Mouse (Mus musculus): ENCODE results near the gene Adamts2. TPM values are rescaled to one million over a fixed set of nuclear protein-coding genes. Genes with fewer than 3 reads are reported as not detected.

Adamts2 gene
- total and polyA plus RNA-seq, 3 experiments, result not detected

DNA sequence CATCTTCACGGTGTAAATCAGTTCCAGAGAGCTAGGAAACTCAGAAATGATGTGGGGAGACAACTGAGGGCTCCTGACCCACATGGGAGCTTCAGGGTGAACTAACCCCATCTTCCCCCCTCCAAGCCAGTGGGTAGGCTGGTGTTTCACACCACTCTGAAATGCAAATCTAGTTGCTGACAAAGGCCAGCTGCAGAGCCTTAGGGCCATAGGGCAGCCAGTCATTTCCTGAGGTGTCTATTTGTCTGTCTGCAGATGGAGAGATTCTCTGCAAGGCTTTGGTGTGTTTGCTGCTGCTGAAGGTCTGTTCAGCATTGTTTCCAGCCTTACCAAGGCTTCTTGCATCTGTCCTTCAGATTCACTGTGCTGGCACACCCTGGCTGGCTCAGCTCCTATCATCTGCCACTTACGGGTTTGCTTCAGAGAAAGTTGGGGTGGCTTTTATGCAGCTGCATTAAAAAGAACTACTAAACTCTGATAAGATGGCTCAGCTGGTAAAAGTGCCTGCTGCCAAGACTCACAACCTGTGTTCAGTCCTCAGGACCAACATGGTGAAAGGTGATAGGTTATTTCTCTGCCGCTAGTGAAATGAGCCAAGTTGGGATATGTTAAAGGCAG lies 246.7 kb downstream of the Adamts2 start:
- peak; percentile 88 for DNase-seq (ENCODE audit: extremely low read depth)
- TF ChIP-seq GABPA (IDR thresholded peaks at IDR 0.05; ENCODE audit: insufficient replicate concordance, low read depth, low read length), result no peak
- TF ChIP-seq E2F4 (IDR thresholded peaks at IDR 0.05; ENCODE audit: insufficient replicate concordance, low read depth, low read length), result no peak
- TF ChIP-seq EP300 (IDR thresholded peaks at IDR 0.05; ENCODE audit: low read length), result peak; percentile 59
- TF ChIP-seq RAD21 (IDR thresholded peaks at IDR 0.05; ENCODE audit: low read depth, low read length), result no peak; the same call in 1 of the 2 replicates
- TF ChIP-seq ZC3H11A (IDR thresholded peaks at IDR 0.05; ENCODE audit: low read depth, low read length), result no peak
- TF ChIP-seq POLR2AphosphoS2 (IDR thresholded peaks at IDR 0.05; ENCODE audit: low read depth, low read length), result no peak
- no peak for TF ChIP-seq PAX5 (IDR thresholded peaks at IDR 0.05; ENCODE audit: low read length)
- peak; percentile 55; the same call in 1 of the 2 replicates for TF ChIP-seq BHLHE40 (IDR thresholded peaks at IDR 0.05; ENCODE audit: low read depth, low read length)
- TF ChIP-seq CTCF (conservative IDR thresholded peaks at IDR 0.05 in 1 of 2, IDR thresholded peaks at IDR 0.05 in 1 of 2; ENCODE audit: low read depth in 2 of 2, low read length in 2 of 2), result no peak
- peak; percentile 50; the same call in 1 of the 2 replicates for TF ChIP-seq TBP (conservative IDR thresholded peaks at IDR 0.05; ENCODE audit: low read depth, low read length)
- TF ChIP-seq SMC3 (IDR thresholded peaks at IDR 0.05; ENCODE audit: low read depth, low read length), result no peak; the same call in 1 of the 2 replicates
- no peak for TF ChIP-seq KAT2A (IDR thresholded peaks at IDR 0.05; ENCODE audit: insufficient replicate concordance, low read length)
- no peak for TF ChIP-seq UBTF (IDR thresholded peaks at IDR 0.05; ENCODE audit: low read depth, low read length)
- TF ChIP-seq RCOR1 (conservative IDR thresholded peaks at IDR 0.05; ENCODE audit: low read depth, low read length), result no peak
- no peak for TF ChIP-seq CHD1 (IDR thresholded peaks at IDR 0.05; ENCODE audit: low read depth, low read length)
- peak; percentile 69 for TF ChIP-seq IRF4 (IDR thresholded peaks at IDR 0.05; ENCODE audit: low read depth, low read length)
- TF ChIP-seq MAZ (IDR thresholded peaks at IDR 0.05; ENCODE audit: low read depth, low read length), result no peak; the same call in 1 of the 2 replicates
- TF ChIP-seq MAX (IDR thresholded peaks at IDR 0.05; ENCODE audit: low read length), result 0 out of 2 replicates have a peak, but pooled peaks have one; percentile 1
- peak; percentile 75 for TF ChIP-seq TCF12 (IDR thresholded peaks at IDR 0.05; ENCODE audit: low read depth, low read length)
- no peak for TF ChIP-seq SIN3A (IDR thresholded peaks at IDR 0.05; ENCODE audit: low read length)
- TF ChIP-seq CHD2 (IDR thresholded peaks at IDR 0.05; ENCODE audit: low read length), result peak; percentile 34; the same call in 1 of the 2 replicates
- peak; percentile 56; the same call in 1 of the 2 replicates for TF ChIP-seq JUND (conservative IDR thresholded peaks at IDR 0.05; ENCODE audit: low read depth, low read length)
- TF ChIP-seq NELFE (IDR thresholded peaks at IDR 0.05; ENCODE audit: low read depth, low read length), result peak; percentile 45; the same call in 1 of the 2 replicates
- no peak for TF ChIP-seq ZMIZ1 (IDR thresholded peaks at IDR 0.05; ENCODE audit: low read depth, low read length)
- no peak for TF ChIP-seq MYC (IDR thresholded peaks at IDR 0.05; ENCODE audit: low read depth, low read length)
- no peak for TF ChIP-seq JUN (IDR thresholded peaks at IDR 0.05; ENCODE audit: insufficient read depth, low read depth, low read length)
- no peak; the same call in 1 of the 2 replicates for TF ChIP-seq HCFC1 (IDR thresholded peaks at IDR 0.05; ENCODE audit: low read depth, low read length)
- TF ChIP-seq MAFK (IDR thresholded peaks at IDR 0.05; ENCODE audit: insufficient replicate concordance, low read length), result no peak; the same call in 1 of the 2 replicates
- TF ChIP-seq ELF1 (IDR thresholded peaks at IDR 0.05; ENCODE audit: low read depth, low read length), result no peak
- peak; percentile 76 for TF ChIP-seq ETS1 (conservative IDR thresholded peaks at IDR 0.05; ENCODE audit: low read depth, low read length)
- no peak for TF ChIP-seq MEF2A (IDR thresholded peaks at IDR 0.05; ENCODE audit: borderline replicate concordance, low read depth, low read length)
- no peak for TF ChIP-seq ZKSCAN1 (IDR thresholded peaks at IDR 0.05; ENCODE audit: borderline replicate concordance, low read depth, low read length)
- no peak for TF ChIP-seq USF2 (conservative IDR thresholded peaks at IDR 0.05; ENCODE audit: low read depth, low read length)
- no peak for TF ChIP-seq MXI1 (IDR thresholded peaks at IDR 0.05; ENCODE audit: low read depth, low read length)
- TF ChIP-seq POLR2A (IDR thresholded peaks at IDR 0.05; ENCODE audit: low read depth, low read length), result peak; percentile 33; the same call in 1 of the 2 replicates
- TF ChIP-seq ZNF384 (IDR thresholded peaks at IDR 0.05; ENCODE audit: low read depth, low read length), result no peak
- no peak for TF ChIP-seq NRF1 (IDR thresholded peaks at IDR 0.05; ENCODE audit: low read depth, low read length)
- no peak for TF ChIP-seq USF1 (IDR thresholded peaks at IDR 0.05; ENCODE audit: low read depth, low read length)
- Histone ChIP-seq H3K9ac (ENCODE audit: insufficient read depth, low read depth) (no peak overlapping the region), H3K36me3 (replicated peaks in 1 of 2; ENCODE audit: control insufficient read depth in 1 of 2, insufficient read depth in 1 of 2, low read length in 1 of 2) (no peaks in the 10 kb centered on the region), H3K9me3 (replicated peaks; ENCODE audit: low read length) (peaks cover 17% of the 10 kb centered on the region), H3K27ac (ENCODE audit: insufficient read depth, low read depth) (no peak overlapping the region), H3K79me2 (replicated peaks; ENCODE audit: control insufficient read depth, extremely low read depth, insufficient read depth, poor library complexity, severe bottlenecking) (no peaks in the 10 kb centered on the region), H3K4me3 (replicated peaks in 1 of 3; ENCODE audit: low read depth in 2 of 3, low read length in 2 of 3, poor library complexity in 1 of 3) (peak overlapping the region in 1 of 3 experiments; percentile 30), H3K4me2 (ENCODE audit: insufficient read depth, low read depth, poor library complexity, severe bottlenecking) (peak overlapping the region; percentile 76), H3K4me1 (ENCODE audit: control insufficient read depth in 1 of 2, insufficient read depth in 2 of 2) (peaks cover 19 to 52% of the 10 kb centered on the region in 2 experiments), H3K27me3 (replicated peaks) (peaks cover 17% of the 10 kb centered on the region)
- in situ Hi-C loops (cut with MboI; ENCODE audit: low pct_ligation_motif_present, low pct_unique_long_range_greater_than_20kb, low sequenced_read_pairs), result no loop called here
- dilution Hi-C loops (cut with MboI; ENCODE audit: extremely low pct_ligation_motif_present, extremely low pct_unique_long_range_greater_than_20kb, low sequenced_read_pairs), result no loop called here

All from CH12.LX (cell line).